Mouse (Mus musculus): Measurements from ENCODE around the gene Gpat2.

GRCm38 (mm10) chr2:127390352-127390751 lies 34.6 kb upstream of the Gpat2 start:
- TF ChIP-seq CTCF (IDR thresholded peaks at IDR 0.05; ENCODE audit: extremely low read depth, insufficient read depth, low read length) = no peak
- TF ChIP-seq POLR2A (IDR thresholded peaks at IDR 0.05; ENCODE audit: extremely low read depth, insufficient read depth, low read length) = no peak
